Mouse (Mus musculus) CH12.LX (cell line): ENCODE data around the gene Taar5. TPM values are rescaled to one million over a fixed set of nuclear protein-coding genes. Genes with fewer than 3 reads are reported as not detected.

Source experiments
- DNase-seq: peaks from one replicate; pipeline ENCODE4 v3.0.0-alpha.2; 2013; ENCODE audit errors: extremely low read depth
- H3K27ac ChIP-seq: 2 replicates; pipeline ENCODE4 v1.5.1; 2012; ENCODE audit warnings: low read depth, mild to moderate bottlenecking, control low read depth, moderate library complexity; ENCODE audit not compliant: insufficient read depth
- H3K27me3 ChIP-seq: replicated peaks from 2 replicates; pipeline ENCODE3; 2012; ENCODE audit warnings: inconsistent platforms
- H3K36me3 ChIP-seq, 2 experiments: replicated peaks in 1 of 2; 2 replicates each; pipeline versions ENCODE3 to v1.6.1; 2012; ENCODE audit warnings: inconsistent platforms in 1 of 2, low read length in 1 of 2, mild to moderate bottlenecking in 1 of 2, mixed read lengths in 1 of 2, moderate library complexity in 1 of 2; ENCODE audit not compliant: control insufficient read depth in 1 of 2, insufficient read depth in 1 of 2
- H3K4me1 ChIP-seq, 2 experiments: 2 replicates each; pipeline ENCODE4 v1.6.1; 2012; ENCODE audit warnings: inconsistent platforms in 1 of 2, moderate library complexity in 1 of 2; ENCODE audit not compliant: insufficient read depth in 2 of 2, control insufficient read depth in 1 of 2
- H3K4me2 ChIP-seq: 2 replicates; pipeline ENCODE4 v1.6.1; 2012; ENCODE audit warnings: low read depth, mild to moderate bottlenecking, control low read depth; ENCODE audit not compliant: poor library complexity, insufficient read depth, severe bottlenecking
- H3K4me3 ChIP-seq, 3 experiments: fragments of 150-350 bp in 1 of 3; sonication (generic) in 1 of 3; replicated peaks in 1 of 3; 2 replicates each; pipeline versions ENCODE3 to v1.5.1; 2011 to 2012; ENCODE audit warnings: low read depth in 2 of 3, low read length in 2 of 3, mild to moderate bottlenecking in 2 of 3, moderate library complexity in 2 of 3, control low read depth in 1 of 3, improper control_type of control experiment in 1 of 3, inconsistent platforms in 1 of 3, mixed read lengths in 1 of 3; ENCODE audit not compliant: poor library complexity in 1 of 3
- H3K79me2 ChIP-seq: replicated peaks from 2 replicates; pipeline ENCODE4 v1.6.1; 2012; ENCODE audit warnings: mild to moderate bottlenecking, moderate library complexity; ENCODE audit not compliant: control insufficient read depth, poor library complexity, insufficient read depth, severe bottlenecking; ENCODE audit errors: extremely low read depth
- H3K9ac ChIP-seq: 2 replicates; pipeline ENCODE4 v1.6.1; 2012; ENCODE audit warnings: low read depth, mild to moderate bottlenecking, control low read depth, moderate library complexity; ENCODE audit not compliant: insufficient read depth
- H3K9me3 ChIP-seq: replicated peaks from 2 replicates; pipeline ENCODE3; 2012; ENCODE audit warnings: low read length, inconsistent platforms, mixed read lengths
- CHD1 ChIP-seq: IDR thresholded peaks from 2 replicates; pipeline ENCODE4 v1.6.1; 2012; ENCODE audit warnings: low read depth, low read length, improper control_type of control experiment, inconsistent platforms
- ELF1 ChIP-seq: IDR thresholded peaks from 2 replicates; pipeline ENCODE4 v1.6.1; 2014; ENCODE audit warnings: low read depth, mild to moderate bottlenecking, inconsistent platforms, low read length, improper control_type of control experiment
- EP300 ChIP-seq: IDR thresholded peaks from 2 replicates; pipeline ENCODE4 v1.6.1; 2011; ENCODE audit warnings: low read length, improper control_type of control experiment
- ETS1 ChIP-seq: conservative IDR thresholded peaks from 2 replicates; pipeline ENCODE4 v1.6.1; 2012; ENCODE audit warnings: low read depth, mild to moderate bottlenecking, inconsistent platforms, low read length, improper control_type of control experiment, moderate library complexity
- IRF4 ChIP-seq: IDR thresholded peaks from 2 replicates; pipeline ENCODE4 v1.6.1; 2014; ENCODE audit warnings: low read depth, mild to moderate bottlenecking, inconsistent platforms, low read length, improper control_type of control experiment
- JUN ChIP-seq: IDR thresholded peaks from 2 replicates; pipeline ENCODE4 v1.6.1; 2011; ENCODE audit warnings: low read depth, mild to moderate bottlenecking, low read length, improper control_type of control experiment, moderate library complexity; ENCODE audit not compliant: insufficient read depth
- KAT2A ChIP-seq: IDR thresholded peaks from 2 replicates; pipeline ENCODE4 v1.6.1; 2012; ENCODE audit warnings: low read length, improper control_type of control experiment, inconsistent platforms; ENCODE audit not compliant: insufficient replicate concordance
- MAFK ChIP-seq: IDR thresholded peaks from 2 replicates; pipeline ENCODE4 v1.6.1; 2011; ENCODE audit warnings: low read length, improper control_type of control experiment; ENCODE audit not compliant: insufficient replicate concordance
- MAX ChIP-seq: IDR thresholded peaks from 2 replicates; pipeline ENCODE4 v1.6.1; 2011; ENCODE audit warnings: low read length, improper control_type of control experiment
- NELFE ChIP-seq: IDR thresholded peaks from 2 replicates; pipeline ENCODE4 v1.6.1; 2011; ENCODE audit warnings: low read depth, low read length, improper control_type of control experiment
- PAX5 ChIP-seq: IDR thresholded peaks from 2 replicates; pipeline ENCODE4 v1.6.1; 2012; ENCODE audit warnings: low read length, inconsistent platforms, mixed read lengths
- POLR2AphosphoS2 ChIP-seq: IDR thresholded peaks from 2 replicates; pipeline ENCODE4 v1.6.1; 2011; ENCODE audit warnings: low read depth, low read length, improper control_type of control experiment
- RAD21 ChIP-seq: IDR thresholded peaks from 2 replicates; pipeline ENCODE4 v1.6.1; 2011; ENCODE audit warnings: low read depth, mild to moderate bottlenecking, low read length, improper control_type of control experiment, moderate library complexity
- SIN3A ChIP-seq: IDR thresholded peaks from 2 replicates; pipeline ENCODE4 v1.6.1; 2012; ENCODE audit warnings: low read length, improper control_type of control experiment, inconsistent platforms
- TBP ChIP-seq: conservative IDR thresholded peaks from 2 replicates; pipeline ENCODE4 v1.6.1; 2011; ENCODE audit warnings: low read depth, low read length, improper control_type of control experiment
- TCF12 ChIP-seq: IDR thresholded peaks from 2 replicates; pipeline ENCODE4 v1.6.1; 2014; ENCODE audit warnings: low read depth, mild to moderate bottlenecking, inconsistent platforms, low read length, improper control_type of control experiment
- UBTF ChIP-seq: IDR thresholded peaks from 2 replicates; pipeline ENCODE4 v1.6.1; 2012; ENCODE audit warnings: low read depth, mild to moderate bottlenecking, inconsistent platforms, low read length, improper control_type of control experiment, moderate library complexity
- ZC3H11A ChIP-seq: IDR thresholded peaks from 2 replicates; pipeline ENCODE4 v1.6.1; 2012; ENCODE audit warnings: low read depth, mild to moderate bottlenecking, inconsistent platforms, low read length, improper control_type of control experiment
- ZKSCAN1 ChIP-seq: IDR thresholded peaks from 2 replicates; pipeline ENCODE4 v1.6.1; 2012; ENCODE audit warnings: low read depth, inconsistent platforms, low read length, improper control_type of control experiment, borderline replicate concordance
- dilution Hi-C: fragments of 300-500 bp; cut with MboI; formaldehyde crosslinking; loops from 2 replicates; pipeline ENCODE4 v1.14.3; 2020; ENCODE audit warnings: low sequenced_read_pairs; ENCODE audit not compliant: extremely low pct_unique_long_range_greater_than_20kb, extremely low pct_ligation_motif_present
- in situ Hi-C: fragments of 300-500 bp; cut with MboI; formaldehyde crosslinking; loops from 3 replicates; pipeline ENCODE4 v1.14.3; 2019; ENCODE audit warnings: low sequenced_read_pairs, low pct_ligation_motif_present, low pct_unique_long_range_greater_than_20kb, mixed read lengths
- polyA plus RNA-seq: library from polyadenylated mRNA; unstranded; fragments of >175 nt; gene quantifications from 2 replicates; pipeline ENCODE4 v1.2.1, GENCODE M21; 2012; ENCODE audit warnings: low read depth; ENCODE audit not compliant: insufficient read length
- total RNA-seq, 2 experiments: library from RNA; depleted of rRNA; stranded (reverse); fragments of 300-350 nt in 1 of 2; fragments of >200 nt in 1 of 2; gene quantifications; 2 replicates each; pipeline ENCODE4 v1.2.3; 2012 to 2014

Gene Taar5
- total RNA-seq (2012; rRNA removed) (not detected in 2 replicates), total RNA-seq (2014; rRNA removed) (not detected in 2 replicates), polyA plus RNA-seq (not detected in 2 replicates)

DNA sequence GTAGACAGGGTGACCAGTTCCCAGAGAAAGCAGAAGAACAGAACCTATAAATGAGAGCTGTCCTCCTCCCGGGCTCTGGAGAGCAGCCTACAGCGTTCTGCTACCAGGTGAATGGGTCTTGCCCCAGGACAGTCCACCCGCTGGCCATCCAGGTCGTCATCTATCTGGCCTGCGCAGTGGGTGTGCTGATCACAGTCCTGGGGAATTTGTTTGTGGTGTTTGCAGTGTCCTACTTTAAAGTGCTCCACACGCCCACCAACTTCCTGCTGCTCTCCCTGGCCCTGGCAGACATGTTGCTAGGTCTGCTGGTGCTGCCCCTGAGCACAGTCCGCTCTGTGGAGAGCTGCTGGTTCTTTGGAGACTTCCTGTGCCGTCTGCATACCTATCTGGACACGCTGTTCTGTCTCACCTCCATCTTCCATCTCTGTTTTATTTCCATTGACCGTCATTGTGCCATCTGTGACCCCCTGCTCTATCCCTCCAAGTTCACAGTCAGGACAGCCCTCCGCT is at the start of gene Taar5:
Taar5 (plus strand) TSS at position 51 of the 510 bp plus-strand sequence.
- H3K4me2 ChIP-seq, result no peak within 1 kb of the TSS
- no peaks in the 10 kb centered on the region for H3K36me3 ChIP-seq
- H3K27ac ChIP-seq, result no peak within 1 kb of the TSS
- H3K79me2 ChIP-seq, result no peaks in the 10 kb centered on the region
- dilution Hi-C loops (no loop called here), in situ Hi-C loops (loop anchor here (25.0 kb wide), 1 partner anchor 342 kb away; no protein-coding TSS in a partner anchor)
- TF ChIP-seq EP300, result no peak
- no peak for TF ChIP-seq RAD21
- no peak for TF ChIP-seq ELF1
- no peak for TF ChIP-seq KAT2A
- no peak for TF ChIP-seq UBTF
- TF ChIP-seq ZKSCAN1, result no peak
- TF ChIP-seq PAX5, result no peak
- no peak for TF ChIP-seq SIN3A
- no peak for TF ChIP-seq NELFE
- TF ChIP-seq TCF12, result no peak
- no peak for TF ChIP-seq ZC3H11A
- no peak for TF ChIP-seq CHD1
- TF ChIP-seq TBP, result no peak
- TF ChIP-seq MAX, result no peak
- TF ChIP-seq IRF4, result no peak
- TF ChIP-seq JUN, result no peak
- no peaks in the 10 kb centered on the region for H3K4me1 ChIP-seq
- H3K27me3 ChIP-seq, result no peaks in the 10 kb centered on the region
- DNase-seq, result no peak
- H3K9ac ChIP-seq, result no peak within 1 kb of the TSS
- H3K9me3 ChIP-seq, result no peaks in the 10 kb centered on the region
- H3K4me3 ChIP-seq, result no peak within 1 kb of the TSS

DNA sequence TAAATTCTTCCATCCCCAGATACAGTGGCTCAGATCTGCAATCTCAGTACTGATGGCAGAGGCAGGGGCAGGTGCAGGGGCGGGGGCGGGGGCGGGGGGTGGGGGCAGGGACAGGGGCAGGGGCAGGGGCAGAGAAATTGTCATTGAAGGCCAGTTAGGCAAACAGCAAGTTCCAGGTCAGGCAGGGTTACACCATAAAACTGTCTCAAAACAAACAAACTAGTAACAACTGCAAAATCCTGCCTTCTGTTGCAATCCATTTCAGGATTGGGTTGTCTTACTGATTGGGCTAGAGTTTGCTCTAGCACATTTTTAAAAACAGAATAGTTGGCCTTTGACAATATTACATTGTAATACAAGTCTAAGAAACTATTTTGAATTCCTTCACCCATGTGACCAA is 48.0 kb upstream of the Taar5 start:
- H3K4me2 ChIP-seq, result no peak overlapping the region
- no peak overlapping the region for H3K4me3 ChIP-seq
- no peaks in the 10 kb centered on the region for H3K27me3 ChIP-seq
- DNase-seq, result no peak
- no peak overlapping the region for H3K27ac ChIP-seq
- H3K4me1 ChIP-seq, result no peaks in the 10 kb centered on the region; a peak in 1 of 4 replicates
- dilution Hi-C loops, result no loop called here
- no peaks in the 10 kb centered on the region for H3K79me2 ChIP-seq
- TF ChIP-seq MAFK (no peak), POLR2AphosphoS2 (no peak), UBTF (no peak), ETS1 (no peak)
- in situ Hi-C loops, result no loop called here
- H3K9ac ChIP-seq, result no peak overlapping the region
- H3K36me3 ChIP-seq, result no peaks in the 10 kb centered on the region
- no peaks in the 10 kb centered on the region for H3K9me3 ChIP-seq
